ENCODE assay signal across 19 mouse cellular contexts in genomic region chr6:137569071-137569470, GRCm38 (mm10).
A peak's percentile ranks its signal among the peaks of the same experiment; 100 is the strongest.
DNase-seq lines count a peak whose midpoint lies in the region; ATAC-seq and TF ChIP-seq lines count a peak whose summit lies in the region.
"Had no signal": no experiment of that assay in that cellular context is flagged by ENCODE, and none has a peak within 500 bp of the region (broad histone marks: within the 10 kb centered on the region; RNA-seq: fewer than 3 reads in every experiment).

No protein-coding gene starts in this region.

- TF ChIP-seq CTCF in lung, postnatal 0 days (IDR thresholded peaks at IDR 0.05): no peak
- no peak for TF ChIP-seq CTCF in lung, adult 2 months (IDR thresholded peaks at IDR 0.05; ENCODE audit: insufficient read depth, low read length)

- no peak overlapping the region for H3K27ac ChIP-seq in lung, postnatal 0 days (ENCODE audit: low read length)
- H3K27ac ChIP-seq in intestine, embryonic 14.5 days (ENCODE audit: low read depth): peak overlapping the region; percentile 43; the same call in 1 of the 2 replicates
- H3K27ac ChIP-seq in kidney, embryonic 16.5 days (ENCODE audit: low read length): peak overlapping the region; percentile 34; the same call in 1 of the 2 replicates
- peak overlapping the region; percentile 65 for H3K27ac ChIP-seq in macrophage
- no peak overlapping the region for H3K27ac ChIP-seq in midbrain, embryonic 11.5 days (ENCODE audit: low read depth, low read length)
- H3K27ac ChIP-seq: limb, embryonic 15.5 days; neural tube, embryonic 12.5 days; stomach, embryonic 15.5 days had no signal

- H3K79me2 ChIP-seq in macrophage (ENCODE audit: inconsistent target): peaks cover 62% of the 10 kb centered on the region

- DNase-seq in lung, postnatal 0 days (ENCODE audit: low spot score): peak; percentile 33
- no peak for DNase-seq in lung, adult 2 months
- no peak for DNase-seq in intestine, embryonic 14.5 days (ENCODE audit: low spot score)
- DNase-seq in left cerebral cortex, postnatal 25 days (ENCODE audit: low spot score in 2 of 2): no peak
- no peak for DNase-seq in c-Kit-positive CD71-positive TER-119-positive erythroid progenitor cells, embryonic 14.5 days (ENCODE audit: low spot score)
- DNase-seq in midbrain, embryonic 11.5 days (ENCODE audit: low spot score, missing footprints): no peak
- DNase-seq: adrenal gland, postnatal 10 days; cerebellum, postnatal 10 days; gastrocnemius, postnatal 14 days; liver, postnatal 0 days; spleen, adult 18-20 months; thymus, postnatal 4 days had no signal

- H3K4me3 ChIP-seq in lung, postnatal 0 days (ENCODE audit: low read depth, low read length): no peak overlapping the region
- no peak overlapping the region for H3K4me3 ChIP-seq in lung, adult 2 months (replicated peaks; ENCODE audit: extremely low read depth, low read depth, low read length)
- H3K4me3 ChIP-seq in intestine, embryonic 14.5 days (ENCODE audit: low read depth, low read length): peak overlapping the region; percentile 15
- H3K4me3 ChIP-seq in kidney, embryonic 16.5 days (ENCODE audit: low read length): peak overlapping the region; percentile 14
- peak overlapping the region; percentile 40; the same call in 1 of the 2 replicates for H3K4me3 ChIP-seq in macrophage (ENCODE audit: inconsistent target)
- H3K4me3 ChIP-seq in midbrain, embryonic 11.5 days (ENCODE audit: low read depth, low read length): no peak overlapping the region
- H3K4me3 ChIP-seq: limb, embryonic 15.5 days; neural tube, embryonic 12.5 days; stomach, embryonic 15.5 days had no signal

- H3K4me1 ChIP-seq in lung, postnatal 0 days (ENCODE audit: insufficient read depth, low read depth, low read length): no peaks in the 10 kb centered on the region; the same call in 1 of the 2 replicates
- H3K4me1 ChIP-seq in lung, adult 2 months (ENCODE audit: control insufficient read depth, insufficient read depth, low read length): 0 out of 2 replicates have a peak, but pooled peaks cover 2% of the 10 kb centered on the region
- H3K4me1 ChIP-seq in intestine, embryonic 14.5 days (replicated peaks; ENCODE audit: control insufficient read depth, insufficient read depth, low read length): peaks cover 14% of the 10 kb centered on the region
- peaks cover 8% of the 10 kb centered on the region; the same call in 1 of the 2 replicates for H3K4me1 ChIP-seq in kidney, embryonic 16.5 days (ENCODE audit: insufficient read depth, low read length)
- H3K4me1 ChIP-seq in midbrain, embryonic 11.5 days (ENCODE audit: control insufficient read depth, insufficient read depth, low read length): no peaks in the 10 kb centered on the region
- H3K4me1 ChIP-seq: neural tube, embryonic 12.5 days had no signal

- no peak for TF ChIP-seq POLR2A in lung, adult 2 months (IDR thresholded peaks at IDR 0.05; ENCODE audit: borderline replicate concordance, extremely low read depth, low read depth, low read length)

- H3K9me3 ChIP-seq in lung, postnatal 0 days (ENCODE audit: low read length): no peaks in the 10 kb centered on the region
- peaks cover 3% of the 10 kb centered on the region for H3K9me3 ChIP-seq in intestine, embryonic 14.5 days (ENCODE audit: control insufficient read depth, low read length)
- peaks cover 2% of the 10 kb centered on the region; the same call in 1 of the 2 replicates for H3K9me3 ChIP-seq in kidney, embryonic 16.5 days (ENCODE audit: low read length)
- no peaks in the 10 kb centered on the region for H3K9me3 ChIP-seq in midbrain, embryonic 11.5 days (ENCODE audit: control insufficient read depth, low read length)
- H3K9me3 ChIP-seq: limb, embryonic 15.5 days; neural tube, embryonic 12.5 days; stomach, embryonic 15.5 days had no signal

- no peak overlapping the region for H3K9ac ChIP-seq in lung, postnatal 0 days (replicated peaks; ENCODE audit: low read depth)
- H3K9ac ChIP-seq in intestine, embryonic 14.5 days (ENCODE audit: low read length): no peak overlapping the region
- no peak overlapping the region for H3K9ac ChIP-seq in kidney, embryonic 16.5 days (replicated peaks; ENCODE audit: low read length)
- no peak overlapping the region for H3K9ac ChIP-seq in midbrain, embryonic 11.5 days (ENCODE audit: low read length)
- H3K9ac ChIP-seq: limb, embryonic 15.5 days; liver, postnatal 0 days; neural tube, embryonic 12.5 days; stomach, embryonic 15.5 days had no signal

- intact Hi-C loops in left cerebral cortex, postnatal 25 days (cut with DNase I): no loop called here

- no peaks in the 10 kb centered on the region for H3K27me3 ChIP-seq in lung, postnatal 0 days (replicated peaks; ENCODE audit: insufficient read depth, low read length)
- H3K27me3 ChIP-seq in intestine, embryonic 14.5 days (replicated peaks; ENCODE audit: control insufficient read depth, insufficient read depth, low read length): no peaks in the 10 kb centered on the region
- H3K27me3 ChIP-seq in kidney, embryonic 16.5 days (ENCODE audit: insufficient read depth, low read length): no peaks in the 10 kb centered on the region
- no peaks in the 10 kb centered on the region for H3K27me3 ChIP-seq in midbrain, embryonic 11.5 days (ENCODE audit: control insufficient read depth, insufficient read depth, low read length)
- H3K27me3 ChIP-seq: limb, embryonic 15.5 days; neural tube, embryonic 12.5 days; stomach, embryonic 15.5 days had no signal

- ATAC-seq in lung, postnatal 0 days: peak; percentile 55; the same call in 1 of the 2 replicates
- ATAC-seq in intestine, embryonic 14.5 days (replicated peaks; ENCODE audit: low FRiP score, low TSS enrichment, low read depth): no peak
- ATAC-seq in kidney, embryonic 16.5 days (ENCODE audit: low FRiP score, low TSS enrichment): no peak
- no peak for ATAC-seq in midbrain, embryonic 11.5 days (ENCODE audit: low FRiP score)
- ATAC-seq: forebrain, embryonic 16.5 days; liver, postnatal 0 days had no signal

- no peaks in the 10 kb centered on the region for H3K36me3 ChIP-seq in lung, postnatal 0 days (ENCODE audit: insufficient read depth, low read length)
- H3K36me3 ChIP-seq in intestine, embryonic 14.5 days (ENCODE audit: control insufficient read depth, insufficient read depth, low read length): no peaks in the 10 kb centered on the region
- H3K36me3 ChIP-seq in kidney, embryonic 16.5 days (ENCODE audit: insufficient read depth, low read length): no peaks in the 10 kb centered on the region
- H3K36me3 ChIP-seq in macrophage (ENCODE audit: inconsistent target): no peaks in the 10 kb centered on the region
- H3K36me3 ChIP-seq in midbrain, embryonic 11.5 days (ENCODE audit: control insufficient read depth, insufficient read depth, low read length): no peaks in the 10 kb centered on the region
- H3K36me3 ChIP-seq: limb, embryonic 15.5 days; neural tube, embryonic 12.5 days; stomach, embryonic 15.5 days had no signal

- no peak for TF ChIP-seq EP300 in lung, postnatal 0 days (IDR thresholded peaks at IDR 0.05)

- H3K4me2 ChIP-seq in lung, postnatal 0 days (replicated peaks; ENCODE audit: low read depth, low read length): no peak overlapping the region
- H3K4me2 ChIP-seq in intestine, embryonic 14.5 days (ENCODE audit: low read length): peak overlapping the region; percentile 39
- H3K4me2 ChIP-seq in kidney, embryonic 16.5 days (replicated peaks; ENCODE audit: low read depth, low read length): peak overlapping the region; percentile 37
- no peak overlapping the region for H3K4me2 ChIP-seq in midbrain, embryonic 11.5 days
- H3K4me2 ChIP-seq: heart, embryonic 11.5 days; limb, embryonic 15.5 days; neural tube, embryonic 12.5 days; stomach, embryonic 15.5 days had no signal

- WGBS in lung, postnatal 0 days: 43% methylated on average over 6 of the region's 6 CpGs
- WGBS in lung, adult 2 months: 52% methylated on average over 6 of the region's 6 CpGs
- WGBS in intestine, embryonic 14.5 days: 36% methylated on average over 6 of the region's 6 CpGs
- WGBS in kidney, embryonic 16.5 days: 71% methylated on average over 6 of the region's 6 CpGs
- WGBS in macrophage (ENCODE audit: missing documents): 95% methylated on average over 6 of the region's 6 CpGs
- WGBS in midbrain, embryonic 11.5 days: 90% methylated on average over 6 of the region's 6 CpGs

Comparison
In these comparisons a context has a peak if more than half of its experiments do, and no peak if none do; other contexts are left out.
1. H3K27ac ChIP-seq: peak in intestine, embryonic 14.5 days (single experiment), kidney, embryonic 16.5 days (single experiment) and macrophage (single experiment); none in lung, postnatal 0 days (single experiment) and midbrain, embryonic 11.5 days (single experiment).
2. H3K4me2 ChIP-seq: peak in intestine, embryonic 14.5 days (single experiment) and kidney, embryonic 16.5 days (single experiment); none in lung, postnatal 0 days (single experiment) and midbrain, embryonic 11.5 days (single experiment).
3. H3K4me3 ChIP-seq: peak in intestine, embryonic 14.5 days (single experiment), kidney, embryonic 16.5 days (single experiment) and macrophage (single experiment); none in lung, postnatal 0 days (single experiment), lung, adult 2 months (single experiment) and midbrain, embryonic 11.5 days (single experiment).